Mouse (Mus musculus): ENCODE measurements around the gene Tmem88.

The Tmem88 gene

DNA sequence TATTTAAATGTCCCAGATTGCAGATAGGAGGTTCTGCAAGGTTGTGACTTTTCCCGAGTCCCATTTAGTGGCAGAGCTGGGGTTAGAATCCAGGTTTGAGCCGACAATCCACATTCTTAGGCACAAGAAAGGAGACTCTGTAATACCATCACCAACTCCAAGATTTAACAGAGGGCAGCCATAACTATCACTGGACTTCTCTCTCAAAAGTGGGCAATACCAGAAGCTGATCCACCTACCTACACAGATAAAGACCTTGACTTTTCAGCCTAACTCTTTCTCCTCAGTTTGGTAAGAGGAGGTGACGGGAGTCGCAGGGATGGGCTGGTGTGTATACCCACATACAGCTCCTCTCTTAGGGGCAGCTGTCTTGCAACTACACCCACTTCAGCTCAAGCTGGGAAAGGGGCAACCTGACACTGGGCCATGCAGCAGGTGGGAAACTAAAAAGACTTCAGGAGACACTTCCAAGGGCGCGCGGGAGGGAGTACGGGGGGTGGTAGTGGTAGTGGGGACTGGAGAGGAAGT is 19.0 kb upstream of the Tmem88 start:
- DNase-seq (ENCODE audit: extremely low spot score) = no peak

DNA sequence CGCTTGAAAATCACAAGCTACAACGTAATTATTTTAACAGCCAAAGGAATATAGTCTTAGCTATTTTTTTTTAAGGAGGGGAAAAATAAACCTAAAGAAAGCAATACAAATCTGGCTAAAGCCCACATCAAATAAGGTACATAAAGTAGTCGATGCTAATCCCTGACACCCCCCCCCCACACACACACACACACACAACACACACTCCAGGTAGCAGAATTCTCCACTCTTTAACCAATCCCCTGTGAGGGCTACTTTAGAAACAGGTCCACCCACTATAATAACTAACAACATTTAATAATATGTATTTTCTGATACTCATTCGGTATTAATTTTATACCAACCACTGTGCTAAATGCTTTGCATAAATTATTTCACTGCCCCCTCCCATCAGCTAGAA is 18.5 kb upstream of the Tmem88 start:
- no peak for DNase-seq (ENCODE audit: extremely low spot score)

DNA sequence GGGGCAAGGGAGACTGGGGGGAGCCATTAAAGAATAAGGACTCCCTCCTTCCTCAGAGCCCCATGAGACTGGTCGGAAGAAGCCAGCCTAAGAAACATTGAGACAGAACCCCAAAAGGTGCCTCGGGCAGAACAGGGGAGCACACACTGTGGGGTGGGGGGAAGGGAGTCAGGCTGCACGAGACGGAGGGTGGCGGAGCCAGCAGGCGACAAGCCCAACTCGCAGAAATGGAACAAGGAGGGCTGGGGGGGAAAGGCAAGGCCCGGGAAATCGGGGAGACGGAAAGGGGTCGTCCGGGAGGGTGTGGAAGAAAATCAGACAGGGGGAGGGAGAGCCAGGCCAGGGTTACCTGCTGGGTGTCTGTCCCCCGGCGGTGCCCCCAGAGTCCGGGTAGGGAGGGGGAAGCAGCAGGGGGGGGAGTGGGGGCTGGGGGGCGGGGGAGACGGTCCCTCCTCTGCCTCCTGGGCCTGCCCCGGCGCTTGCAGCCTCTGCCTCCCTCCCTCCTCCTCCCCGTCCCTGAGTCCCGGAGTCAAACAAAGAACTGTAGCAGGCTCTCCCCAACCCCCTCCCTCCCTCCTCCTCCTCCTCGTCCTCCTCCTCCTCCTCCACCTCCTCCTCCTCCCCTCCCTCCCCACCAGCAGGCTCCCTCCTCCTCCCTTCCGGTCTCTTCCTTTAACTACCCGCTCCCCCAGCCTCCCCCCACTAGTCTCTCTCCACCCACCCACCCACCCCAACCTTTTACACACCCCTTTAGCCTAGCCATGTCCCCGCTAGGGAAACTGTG is 17.8 kb upstream of the Tmem88 start:
- DNase-seq (ENCODE audit: extremely low spot score) = peak; percentile 89

GRCm38 (mm10) chr11:69415327-69415667 is 17.3 kb upstream of the Tmem88 start:
- DNase-seq (ENCODE audit: extremely low spot score) = peak; percentile 66

DNA sequence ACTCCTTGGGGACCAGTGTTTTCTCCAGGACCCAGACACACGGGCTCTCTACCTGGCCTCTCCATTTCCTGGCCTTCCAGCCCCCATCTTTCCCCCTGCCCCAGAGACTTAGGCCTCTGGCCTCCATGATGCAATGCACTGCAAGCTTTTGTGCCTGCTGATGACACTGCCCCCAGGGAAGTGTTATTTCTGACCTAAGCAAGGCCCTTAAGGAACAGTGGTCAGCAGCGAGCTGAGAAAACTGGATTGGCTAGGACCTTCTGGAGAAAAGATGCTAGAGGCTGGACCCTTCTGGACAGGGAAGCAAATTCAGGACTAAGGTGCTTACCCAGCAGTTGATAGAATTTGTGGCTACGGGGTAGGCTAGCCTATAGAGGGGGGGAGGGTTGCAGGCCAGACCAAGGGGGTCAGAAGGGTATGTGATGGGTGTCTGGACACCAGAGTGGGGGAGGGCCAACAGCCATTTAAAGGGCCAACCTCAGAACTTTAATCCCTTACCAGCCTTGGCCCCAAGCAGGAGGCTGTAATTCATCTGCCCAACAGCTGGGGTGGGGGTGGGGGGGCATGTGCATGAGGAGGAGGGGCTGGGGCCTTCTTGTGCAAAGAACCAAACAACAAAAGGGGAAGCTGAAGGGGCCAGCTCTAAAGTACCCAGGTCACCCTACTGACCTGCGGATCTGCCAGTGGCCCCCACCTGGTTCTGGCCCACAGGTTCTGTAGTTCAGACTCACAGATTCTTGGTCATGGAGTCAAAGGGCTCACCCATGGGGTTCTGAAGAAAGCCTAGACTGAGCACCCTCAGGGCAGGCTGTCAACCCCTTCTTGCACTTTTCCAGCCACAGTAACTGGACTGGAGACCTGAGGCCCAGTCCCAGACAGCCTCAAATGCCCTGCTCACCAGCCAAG is 16.6 kb upstream of the Tmem88 start:
- DNase-seq (ENCODE audit: extremely low spot score) = peak; percentile 54

DNA sequence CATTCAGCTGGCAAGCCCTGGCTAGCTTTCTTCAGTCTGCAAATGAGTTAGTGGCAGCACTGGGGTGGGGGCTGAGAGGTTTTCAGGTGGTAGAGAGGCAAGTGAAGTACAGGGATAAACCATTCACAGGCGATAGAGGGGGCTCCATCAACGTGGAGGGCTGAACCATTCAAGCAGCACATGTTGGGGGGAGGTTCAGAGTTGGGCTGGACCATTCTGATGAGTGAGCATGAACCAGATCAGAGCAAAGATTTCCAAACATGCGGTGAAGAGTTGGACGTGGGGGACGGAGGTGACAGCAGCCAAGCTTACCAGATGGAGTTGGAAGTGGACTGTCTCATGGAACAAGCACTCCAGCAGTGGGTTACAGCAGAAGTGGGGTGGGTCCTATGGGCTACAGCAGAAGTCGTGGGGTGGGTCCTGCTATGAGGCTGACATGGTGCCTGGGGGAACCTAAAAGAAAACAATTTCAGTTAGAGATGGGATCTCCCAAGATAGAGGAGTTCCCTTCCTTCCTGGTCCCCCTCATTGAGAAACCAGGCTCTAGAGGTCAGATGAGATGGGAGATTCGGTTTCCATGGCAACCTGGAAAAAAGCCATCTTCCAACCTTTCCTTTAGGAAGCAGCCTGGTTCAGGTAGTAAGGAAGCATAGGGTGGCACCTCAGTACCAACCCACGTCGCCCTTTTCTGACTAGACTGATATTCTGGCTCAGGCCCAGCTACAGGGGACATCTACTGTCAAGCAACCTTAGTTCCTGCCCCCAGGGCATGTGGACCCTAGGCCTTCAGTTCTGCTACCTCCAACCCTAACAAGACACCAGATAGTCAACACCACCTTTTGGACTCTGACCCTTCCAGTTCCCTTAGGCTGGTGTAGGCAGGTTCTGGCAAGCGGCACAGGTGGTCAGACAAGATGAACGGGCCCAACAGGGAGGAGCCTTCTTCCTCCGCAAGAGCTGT is 15.5 kb upstream of the Tmem88 start, which contains the start of gene Kdm6b:
Gene Kdm6b (minus strand): TSS at position 455 of the 961 bp plus-strand sequence.
- DNase-seq (ENCODE audit: extremely low spot score) = peak; percentile 63

DNA sequence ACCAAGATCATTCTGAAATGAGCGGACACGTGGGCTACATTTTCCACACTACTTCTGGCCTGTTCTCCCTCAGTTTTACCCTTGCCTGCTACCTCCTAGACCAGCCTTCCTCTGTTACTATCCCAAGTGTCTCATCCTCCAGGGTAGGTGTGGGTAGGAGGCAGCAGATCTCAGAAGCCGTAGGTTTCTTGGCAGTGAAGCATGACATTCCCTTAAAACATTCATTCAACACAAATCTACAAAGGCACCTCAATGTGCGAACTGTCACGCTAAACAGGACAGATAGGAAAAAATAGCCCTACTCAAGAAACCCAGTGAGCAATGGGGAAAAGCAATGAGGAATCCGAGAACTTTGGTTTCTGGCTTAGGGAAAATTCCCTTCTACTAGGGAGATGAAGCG is 14.5 kb upstream of the Tmem88 start:
- DNase-seq (ENCODE audit: extremely low spot score) = no peak

- peak; percentile 75 for DNase-seq (ENCODE audit: extremely low spot score)
These were observed 13.6 kb upstream of the Tmem88 start for GRCm38 (mm10) chr11:69411538-69412203.

GRCm38 (mm10) chr11:69411073-69411535 is 13.1 kb upstream of the Tmem88 start:
- peak; percentile 98 for DNase-seq (ENCODE audit: extremely low spot score)

DNA sequence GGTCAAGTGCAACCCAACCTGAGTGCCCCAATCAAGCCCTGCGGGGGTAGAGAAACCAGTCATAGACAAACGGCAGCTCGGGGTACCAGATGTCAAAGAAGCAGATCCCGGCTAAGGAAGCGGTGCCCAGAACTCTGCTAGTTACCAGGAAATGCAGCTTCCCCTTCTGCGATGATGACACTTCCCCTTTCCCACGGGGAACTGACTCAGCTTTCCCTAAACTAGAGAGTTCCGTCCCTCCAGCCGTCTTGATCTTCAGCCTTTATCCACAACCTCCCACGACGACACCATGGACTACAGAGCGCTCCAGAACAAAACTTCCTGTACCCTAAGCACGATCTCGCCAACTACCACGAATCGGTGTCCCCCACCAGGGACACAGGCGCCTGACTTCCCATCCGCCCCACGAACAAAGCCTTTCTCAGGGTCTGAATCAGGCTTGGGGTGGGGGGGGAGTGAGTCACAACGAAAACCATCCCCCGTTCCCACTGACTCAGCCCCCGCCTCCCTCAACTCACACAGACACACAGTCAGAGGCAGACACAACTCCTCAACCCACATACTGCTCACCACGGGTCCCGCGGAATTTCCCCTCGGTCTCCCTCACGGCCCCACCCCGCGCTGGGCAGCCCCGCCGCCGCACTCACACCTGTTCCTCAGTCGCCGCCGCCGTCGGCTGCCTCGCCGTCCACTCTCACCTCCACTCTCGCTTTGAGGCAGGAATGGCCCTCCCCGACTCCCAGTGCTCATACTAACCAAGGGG is 12.5 kb upstream of the Tmem88 start:
- no peak for DNase-seq (ENCODE audit: extremely low spot score)

- no peak for DNase-seq (ENCODE audit: extremely low spot score)
These were observed 11.9 kb upstream of the Tmem88 start for GRCm38 (mm10) chr11:69410045-69410309.

- DNase-seq (ENCODE audit: extremely low spot score) = peak; percentile 92
These were observed 11.5 kb upstream of the Tmem88 start for GRCm38 (mm10) chr11:69409378-69410044.

- peak; percentile 86 for DNase-seq (ENCODE audit: extremely low spot score)
These were observed 10.7 kb upstream of the Tmem88 start for GRCm38 (mm10) chr11:69408541-69409377.

DNA sequence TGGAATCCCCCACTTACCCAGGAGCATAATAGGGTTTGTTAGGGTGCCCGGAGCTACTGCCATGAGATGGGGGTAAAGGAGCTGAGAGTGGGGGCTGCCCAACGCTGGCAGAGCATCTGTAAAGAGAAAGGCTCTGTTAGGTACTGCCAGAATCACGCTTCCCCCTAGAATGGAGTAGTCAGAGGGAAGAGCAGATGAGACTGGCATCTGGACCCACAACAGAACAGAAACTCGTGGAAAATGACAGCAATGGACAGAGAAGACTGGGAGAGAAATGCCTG is 9.6 kb upstream of the Tmem88 start:
- no peak for DNase-seq (ENCODE audit: extremely low spot score)

DNA sequence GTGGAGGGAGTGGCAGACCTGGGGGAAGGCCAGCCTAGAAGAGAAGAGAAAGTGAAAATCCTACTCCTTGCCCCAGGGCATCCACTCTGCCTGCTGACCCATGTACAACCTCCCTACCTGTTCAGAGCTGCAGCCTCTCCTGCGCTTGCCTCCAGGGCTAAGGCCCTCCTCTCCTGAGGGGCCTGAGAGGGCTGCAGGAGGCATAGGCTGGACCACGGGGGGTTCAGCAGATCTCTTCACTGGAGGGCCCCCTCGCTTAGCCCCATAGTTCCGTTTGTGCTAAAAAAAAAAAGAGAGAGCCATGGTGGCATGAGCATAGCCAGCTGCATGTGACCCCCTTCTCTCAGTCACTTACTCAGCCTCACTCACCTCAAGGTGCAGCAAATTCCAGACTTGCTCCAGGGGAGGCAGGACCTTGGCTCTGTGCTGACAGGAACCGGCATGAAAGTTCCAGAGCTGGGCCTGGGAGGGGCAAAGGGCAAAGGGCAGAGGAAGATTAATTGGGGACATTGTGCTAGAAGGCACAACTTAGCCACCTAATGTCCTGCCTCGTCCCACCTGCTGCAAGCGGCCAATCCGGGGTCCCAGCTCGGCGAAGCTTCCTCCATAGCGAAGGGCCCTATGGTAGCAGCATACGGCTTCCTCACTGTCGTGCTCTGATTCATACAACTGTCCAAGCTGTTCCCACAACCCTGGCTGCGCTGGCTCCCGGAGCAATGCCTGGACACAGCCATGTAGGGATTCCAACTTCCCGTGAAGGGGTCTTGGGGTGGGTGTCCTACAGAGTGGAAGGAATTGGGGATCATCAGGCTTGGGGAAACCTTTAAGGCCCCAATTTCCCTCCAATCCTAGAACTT is 9.1 kb upstream of the Tmem88 start:
- DNase-seq (ENCODE audit: extremely low spot score) = no peak

DNA sequence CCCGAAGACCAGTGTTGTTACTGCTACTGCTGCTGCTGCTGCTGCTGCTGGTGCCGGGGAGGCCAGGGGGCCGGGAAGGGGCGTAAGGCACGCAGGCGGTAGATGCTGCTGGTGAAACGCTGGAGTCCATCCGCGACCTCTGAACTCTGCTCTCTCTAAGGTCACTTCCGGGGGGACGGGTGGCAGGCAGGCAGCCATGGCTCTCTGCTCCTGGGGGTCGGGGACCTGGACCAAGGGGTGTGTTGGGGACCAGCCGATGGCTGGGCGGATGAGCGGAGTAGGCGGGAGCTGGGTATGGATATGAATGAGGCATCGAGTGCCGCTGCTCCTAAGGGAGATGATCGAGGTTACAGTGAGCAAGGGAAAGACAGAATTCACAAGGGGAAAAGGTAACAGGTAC is 8.2 kb upstream of the Tmem88 start:
- DNase-seq (ENCODE audit: extremely low spot score) = no peak

DNA sequence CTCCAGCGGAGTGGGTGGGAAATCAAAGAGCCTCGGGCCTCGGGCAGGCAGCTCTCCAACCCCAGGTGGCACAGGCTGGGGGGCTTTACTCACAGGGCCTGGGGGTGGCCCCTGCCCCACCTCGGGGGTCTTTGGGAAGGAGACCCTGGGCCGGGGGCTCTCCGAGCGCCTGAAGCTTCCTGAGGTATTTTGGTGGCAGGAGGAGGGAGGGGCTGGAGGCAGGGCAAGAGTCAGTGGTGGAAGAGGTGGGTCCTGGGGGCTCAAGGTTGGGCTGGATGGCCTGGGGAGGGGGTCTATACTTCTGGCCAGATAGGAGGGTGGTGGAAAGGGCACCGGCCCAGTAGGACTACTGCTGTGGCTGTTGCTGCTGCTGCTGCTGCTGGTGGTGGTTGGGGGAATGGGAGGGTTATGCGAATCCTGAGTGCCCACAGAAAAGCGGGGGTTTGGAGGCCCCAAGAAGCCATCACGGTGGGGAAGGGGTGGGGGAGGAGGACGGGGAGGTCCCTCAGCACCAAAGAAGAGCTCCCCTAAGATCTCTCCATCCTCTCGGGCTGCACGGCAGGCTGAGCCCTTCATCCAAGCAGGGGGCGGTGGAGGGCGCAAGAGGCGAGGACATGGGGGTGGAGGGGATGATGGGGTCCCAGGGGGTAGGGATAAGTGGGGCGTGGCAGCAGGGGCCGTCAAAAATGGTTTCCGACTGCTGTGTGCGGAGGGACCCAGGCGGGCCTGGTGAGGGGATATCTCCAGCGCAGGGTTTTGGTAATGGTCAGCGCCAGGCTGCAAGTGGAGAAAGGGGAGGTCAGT is 7.6 kb upstream of the Tmem88 start:
- DNase-seq (ENCODE audit: extremely low spot score) = no peak
